Mouse (Mus musculus): Measurements from ENCODE around the gene Gm12216. TPM values are rescaled to one million over a fixed set of nuclear protein-coding genes. Genes with fewer than 3 reads are reported as not detected.
"Not testable (repeated sequence)": the region's sequence is repeated elsewhere in the genome, so short reads cannot be mapped to it uniquely, and the experiment has no call there.

Gm12216 gene
- polyA plus RNA-seq (2015; fragmentation: Nextera tagmentation; extraction: Ambion mirVana) = 0.40 and 0.52 TPM in 2 replicates

DNA sequence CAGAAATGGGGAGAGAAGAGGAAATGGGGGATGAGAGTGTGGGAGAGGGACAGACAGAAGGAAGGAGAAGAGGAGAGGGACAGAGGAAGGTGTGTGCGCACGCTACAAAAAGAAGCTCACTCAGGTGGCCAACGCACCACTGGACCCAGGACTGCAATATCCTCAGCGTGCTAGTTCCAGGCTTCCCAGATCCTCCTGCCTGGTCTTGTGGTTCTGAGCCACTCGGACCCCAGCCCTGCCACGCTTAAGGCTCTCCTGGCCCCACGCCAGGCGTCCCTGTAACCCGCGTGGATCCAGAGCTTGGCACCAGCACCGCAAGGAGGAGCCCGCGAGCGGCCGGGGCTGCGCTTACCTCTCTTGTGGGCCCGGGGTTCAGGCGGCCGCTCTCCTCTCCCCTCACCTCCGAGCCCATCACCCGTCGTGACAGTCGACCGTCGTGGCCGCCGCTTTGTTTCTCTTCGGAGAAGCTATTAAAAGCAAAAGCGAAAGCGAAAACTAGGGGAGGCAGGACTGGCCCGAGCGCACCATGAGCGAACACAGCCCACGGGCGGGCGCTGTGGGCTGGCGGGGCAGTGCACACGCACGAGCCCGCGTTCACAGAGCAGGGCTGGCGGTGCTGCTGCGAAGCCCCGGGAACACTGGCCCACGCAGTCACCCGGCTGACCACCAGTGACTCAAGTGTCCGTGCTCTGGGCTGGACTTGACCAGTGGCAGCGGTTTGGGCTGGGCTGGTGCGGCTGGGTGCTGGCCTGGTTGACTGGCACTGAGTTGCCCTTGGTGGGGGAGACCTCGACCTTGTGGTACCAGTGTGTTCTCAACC is at the start of gene Gm12216:
Gene Gm12216, minus strand, starts transcription at position 496 of the 820 bp plus-strand sequence.
- peak within 1 kb of the TSS; percentile 66 for H3K9ac ChIP-seq (ENCODE audit: low read depth, low read length)
- not testable (repeated sequence) for H3K9me3 ChIP-seq (ENCODE audit: control insufficient read depth, low read length); H3K36me3 ChIP-seq (ENCODE audit: control insufficient read depth, insufficient read depth, low read length); H3K27ac ChIP-seq (ENCODE audit: low read depth, low read length); H3K4me1 ChIP-seq (ENCODE audit: control insufficient read depth, insufficient read depth, low read depth, low read length); H3K27me3 ChIP-seq (replicated peaks; ENCODE audit: control insufficient read depth, insufficient read depth, low read length)
- H3K4me2 ChIP-seq (ENCODE audit: low read length) = peak within 1 kb of the TSS; percentile 67
- WGBS = 17% methylated on average over 35 of the region's 50 CpGs
- peak; percentile 54; the same call in 1 of the 2 replicates for ATAC-seq
- H3K4me3 ChIP-seq (ENCODE audit: low read length) = peak within 1 kb of the TSS; percentile 46

DNA sequence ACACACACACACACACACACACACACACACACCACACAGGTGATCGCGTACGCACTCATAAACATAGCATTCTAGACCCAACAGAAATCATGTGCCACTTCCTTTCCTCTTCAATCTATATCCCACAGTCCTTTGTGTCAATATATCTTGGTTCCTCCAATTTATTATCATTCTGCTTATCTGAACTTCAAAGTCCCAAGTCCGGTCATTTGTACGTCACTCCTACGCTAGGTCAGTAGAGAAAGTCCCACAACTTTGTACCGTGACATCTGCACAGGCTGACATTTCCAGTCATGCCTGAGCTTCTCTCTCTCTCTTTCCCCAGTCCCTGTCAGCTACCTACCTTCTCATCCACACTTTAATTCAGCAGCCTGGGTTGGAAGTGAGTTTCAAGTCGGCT is 49.6 kb upstream of the Gm12216 start:
- WGBS = 92% methylated on average over 8 of the region's 8 CpGs

DNA sequence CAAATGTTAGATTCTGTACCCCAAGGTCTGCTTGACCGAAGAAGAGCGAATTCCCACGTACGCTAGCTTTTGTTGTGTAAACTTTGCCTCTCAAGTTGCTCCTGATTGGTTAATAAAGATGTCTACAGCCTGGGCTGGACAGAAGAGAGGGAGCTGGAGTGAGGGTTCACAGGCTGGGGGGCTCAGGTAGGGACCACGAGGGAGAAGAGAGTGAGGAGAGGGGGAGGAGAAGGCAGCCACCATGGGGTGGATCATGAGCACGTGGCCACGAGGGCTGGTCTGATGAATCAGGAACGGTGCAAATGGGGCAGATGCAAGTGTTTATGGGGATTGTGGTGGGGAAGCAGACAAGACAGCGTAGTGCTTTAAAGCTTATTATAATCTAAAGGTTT is 45.5 kb upstream of the Gm12216 start:
- no peak overlapping the region for H3K27ac ChIP-seq (ENCODE audit: low read depth, low read length)
- ATAC-seq = no peak
- no peak overlapping the region for H3K4me3 ChIP-seq (ENCODE audit: low read length)
- no peaks in the 10 kb centered on the region for H3K9me3 ChIP-seq (ENCODE audit: control insufficient read depth, low read length)
- H3K36me3 ChIP-seq (ENCODE audit: control insufficient read depth, insufficient read depth, low read length) = no peaks in the 10 kb centered on the region
- 84% methylated on average over 9 of the region's 9 CpGs for WGBS
- H3K9ac ChIP-seq (ENCODE audit: low read depth, low read length) = no peak overlapping the region
- no peak overlapping the region for H3K4me2 ChIP-seq (ENCODE audit: low read length)
- H3K4me1 ChIP-seq (ENCODE audit: control insufficient read depth, insufficient read depth, low read depth, low read length) = no peaks in the 10 kb centered on the region
- H3K27me3 ChIP-seq (replicated peaks; ENCODE audit: control insufficient read depth, insufficient read depth, low read length) = no peaks in the 10 kb centered on the region

More for the DNA sequence above, 49.6 kb upstream of the Gm12216 start:
- no peak overlapping the region for H3K27ac ChIP-seq (ENCODE audit: low read depth, low read length)
- no peaks in the 10 kb centered on the region for H3K4me1 ChIP-seq (ENCODE audit: control insufficient read depth, insufficient read depth, low read depth, low read length)
- no peak overlapping the region for H3K4me2 ChIP-seq (ENCODE audit: low read length)
- no peaks in the 10 kb centered on the region for H3K27me3 ChIP-seq (replicated peaks; ENCODE audit: control insufficient read depth, insufficient read depth, low read length)
- ATAC-seq = no peak
- H3K36me3 ChIP-seq (ENCODE audit: control insufficient read depth, insufficient read depth, low read length) = no peaks in the 10 kb centered on the region
- no peak overlapping the region for H3K9ac ChIP-seq (ENCODE audit: low read depth, low read length)
- no peaks in the 10 kb centered on the region for H3K9me3 ChIP-seq (ENCODE audit: control insufficient read depth, low read length)
- H3K4me3 ChIP-seq (ENCODE audit: low read length) = no peak overlapping the region

DNA sequence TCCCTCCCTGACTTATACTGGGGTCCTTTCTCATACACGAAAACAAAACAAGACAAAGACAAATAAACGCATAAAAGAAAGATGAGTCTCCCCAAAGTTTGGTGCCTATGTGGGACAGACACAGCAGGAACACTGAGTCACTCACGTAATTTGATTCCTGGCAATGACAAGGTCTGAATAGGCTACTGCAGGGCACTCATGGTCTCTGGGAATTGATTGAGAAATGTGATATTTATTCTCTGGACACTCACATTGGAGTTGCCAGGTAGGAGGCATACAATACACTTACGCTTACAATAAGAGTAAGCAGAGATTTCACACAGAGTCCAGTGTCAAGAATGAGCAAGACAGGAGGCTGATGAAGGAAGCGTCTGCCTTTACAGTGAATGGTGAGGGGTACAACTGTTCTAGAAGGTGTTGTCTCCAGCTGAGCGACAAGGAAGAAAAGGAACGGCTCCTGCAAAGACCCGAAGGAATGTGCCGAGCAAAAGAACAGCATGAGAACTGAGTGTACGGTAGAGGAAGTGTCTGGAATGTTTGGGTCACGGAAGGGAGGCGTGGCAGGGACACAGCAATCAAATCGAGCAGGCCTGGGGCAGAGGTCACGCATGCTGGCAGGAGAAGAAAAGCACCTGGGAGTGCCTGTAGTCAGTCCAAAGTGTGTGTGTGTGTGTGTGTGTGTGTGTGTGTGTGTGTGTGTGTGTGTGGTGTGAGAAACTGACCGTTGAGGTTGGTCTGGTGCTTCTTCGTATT is 44.9 kb upstream of the Gm12216 start:
- ATAC-seq = no peak

DNA sequence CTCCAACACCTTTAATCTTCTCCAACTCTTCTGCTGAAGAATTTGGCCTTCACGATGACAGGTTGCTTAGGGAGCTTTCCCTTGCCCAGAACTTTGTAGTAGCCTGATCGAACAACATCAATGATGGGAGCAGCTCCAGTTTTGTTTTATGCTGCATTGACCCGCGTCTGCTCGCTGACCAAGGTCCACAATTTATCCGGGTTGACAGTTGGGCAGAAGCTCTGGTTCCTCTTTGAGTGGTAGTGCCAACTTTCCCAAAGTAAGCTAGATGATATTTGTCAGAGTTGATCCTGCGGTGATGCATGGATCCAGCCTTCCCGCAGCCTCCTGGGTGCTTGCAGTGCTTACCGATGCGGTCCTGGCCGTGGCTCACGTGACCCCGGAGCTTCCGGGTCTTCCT is 43.7 kb upstream of the Gm12216 start:
- Histone ChIP-seq H3K36me3 (ENCODE audit: control insufficient read depth, insufficient read depth, low read length) (no peaks in the 10 kb centered on the region), H3K4me3 (ENCODE audit: low read length) (no peak overlapping the region), H3K4me2 (ENCODE audit: low read length) (no peak overlapping the region), H3K27me3 (replicated peaks; ENCODE audit: control insufficient read depth, insufficient read depth, low read length) (no peaks in the 10 kb centered on the region), H3K9me3 (ENCODE audit: control insufficient read depth, low read length) (no peaks in the 10 kb centered on the region), H3K4me1 (ENCODE audit: control insufficient read depth, insufficient read depth, low read depth, low read length) (no peaks in the 10 kb centered on the region), H3K27ac (ENCODE audit: low read depth, low read length) (no peak overlapping the region), H3K9ac (ENCODE audit: low read depth, low read length) (no peak overlapping the region)
- ATAC-seq = no peak
- WGBS = 92% methylated on average over 14 of the region's 14 CpGs

More for the DNA sequence above, 44.9 kb upstream of the Gm12216 start:
- Histone ChIP-seq H3K27me3 (replicated peaks; ENCODE audit: control insufficient read depth, insufficient read depth, low read length) (no peaks in the 10 kb centered on the region), H3K9me3 (ENCODE audit: control insufficient read depth, low read length) (no peaks in the 10 kb centered on the region), H3K36me3 (ENCODE audit: control insufficient read depth, insufficient read depth, low read length) (no peaks in the 10 kb centered on the region), H3K27ac (ENCODE audit: low read depth, low read length) (no peak overlapping the region), H3K4me3 (ENCODE audit: low read length) (no peak overlapping the region), H3K4me2 (ENCODE audit: low read length) (no peak overlapping the region), H3K9ac (ENCODE audit: low read depth, low read length) (no peak overlapping the region), H3K4me1 (ENCODE audit: control insufficient read depth, insufficient read depth, low read depth, low read length) (no peaks in the 10 kb centered on the region)
- WGBS = 44% methylated on average over 16 of the region's 16 CpGs

DNA sequence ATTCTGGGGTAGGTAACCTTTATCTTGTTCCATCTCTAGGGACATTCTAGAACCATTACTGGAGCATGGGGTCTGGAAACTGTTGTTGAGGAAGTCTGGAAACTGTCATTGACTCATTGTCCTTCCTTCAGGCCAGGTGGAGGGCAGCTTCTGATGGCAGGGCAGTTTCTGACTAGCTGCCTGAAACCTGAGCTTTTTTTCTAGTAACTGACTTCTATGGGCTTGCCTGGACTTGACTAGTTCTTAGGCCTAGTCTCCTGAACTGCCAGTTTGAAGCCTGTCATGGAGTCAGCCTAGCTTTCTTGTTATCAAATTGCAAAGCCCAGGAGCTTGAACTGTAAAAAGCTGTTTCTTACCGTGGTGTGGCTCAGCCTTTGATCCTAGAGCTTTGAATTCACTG is 41.9 kb upstream of the Gm12216 start:
- ATAC-seq = no peak
- Histone ChIP-seq H3K9me3 (ENCODE audit: control insufficient read depth, low read length) (no peaks in the 10 kb centered on the region), H3K27ac (ENCODE audit: low read depth, low read length) (no peak overlapping the region), H3K9ac (ENCODE audit: low read depth, low read length) (no peak overlapping the region), H3K36me3 (ENCODE audit: control insufficient read depth, insufficient read depth, low read length) (no peaks in the 10 kb centered on the region), H3K27me3 (replicated peaks; ENCODE audit: control insufficient read depth, insufficient read depth, low read length) (no peaks in the 10 kb centered on the region), H3K4me3 (ENCODE audit: low read length) (no peak overlapping the region), H3K4me2 (ENCODE audit: low read length) (no peak overlapping the region), H3K4me1 (ENCODE audit: control insufficient read depth, insufficient read depth, low read depth, low read length) (no peaks in the 10 kb centered on the region)
- 64% methylated on average over 1 of the region's 1 CpGs for WGBS

DNA sequence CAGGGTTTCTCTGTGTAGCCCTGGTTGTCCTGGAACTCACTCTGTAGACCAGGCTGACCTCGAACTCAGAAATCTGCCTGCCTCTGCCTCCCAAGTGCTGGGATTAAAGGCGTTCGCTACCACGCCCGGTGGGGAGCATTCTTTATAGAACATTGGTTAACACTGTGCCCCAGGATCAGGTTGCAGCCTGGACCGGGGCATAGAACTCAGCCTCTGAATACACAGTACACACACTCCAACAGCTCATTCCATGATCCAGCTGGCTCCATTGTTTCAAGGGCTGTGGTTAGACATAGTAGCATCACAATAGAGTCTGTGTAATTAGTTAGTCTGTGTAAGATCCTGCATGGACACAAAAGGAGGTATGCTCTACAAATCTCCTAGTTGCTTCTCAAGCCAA is 40.9 kb upstream of the Gm12216 start:
- H3K27me3 ChIP-seq (replicated peaks; ENCODE audit: control insufficient read depth, insufficient read depth, low read length) = no peaks in the 10 kb centered on the region
- no peaks in the 10 kb centered on the region for H3K9me3 ChIP-seq (ENCODE audit: control insufficient read depth, low read length)
- H3K9ac ChIP-seq (ENCODE audit: low read depth, low read length) = no peak overlapping the region
- no peak overlapping the region for H3K4me2 ChIP-seq (ENCODE audit: low read length)
- no peaks in the 10 kb centered on the region for H3K4me1 ChIP-seq (ENCODE audit: control insufficient read depth, insufficient read depth, low read depth, low read length)
- no peak for ATAC-seq
- 85% methylated on average over 6 of the region's 6 CpGs for WGBS
- H3K4me3 ChIP-seq (ENCODE audit: low read length) = no peak overlapping the region
- H3K36me3 ChIP-seq (ENCODE audit: control insufficient read depth, insufficient read depth, low read length) = no peaks in the 10 kb centered on the region
- no peak overlapping the region for H3K27ac ChIP-seq (ENCODE audit: low read depth, low read length)

DNA sequence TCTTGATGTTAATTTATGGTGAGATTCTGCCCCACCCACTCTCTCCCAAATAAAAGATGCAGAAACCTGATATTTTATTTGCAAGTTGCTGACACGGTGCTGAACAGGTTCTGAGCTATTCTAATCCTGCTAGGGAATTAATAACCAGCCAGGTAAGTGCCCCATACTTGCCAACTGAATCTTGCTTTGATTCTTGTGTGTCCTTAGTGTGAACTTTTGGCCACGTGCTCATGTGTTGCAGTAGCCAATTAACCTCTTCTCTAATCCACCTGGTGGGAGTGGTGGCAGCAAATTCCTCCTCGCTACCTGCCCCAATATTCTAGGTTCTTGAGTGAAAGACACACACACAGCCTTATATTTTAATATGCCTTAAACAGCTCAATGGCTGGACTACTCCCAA is 39.9 kb upstream of the Gm12216 start:
- Histone ChIP-seq H3K9ac (ENCODE audit: low read depth, low read length) (no peak overlapping the region), H3K4me1 (ENCODE audit: control insufficient read depth, insufficient read depth, low read depth, low read length) (no peaks in the 10 kb centered on the region), H3K27me3 (replicated peaks; ENCODE audit: control insufficient read depth, insufficient read depth, low read length) (no peaks in the 10 kb centered on the region), H3K36me3 (ENCODE audit: control insufficient read depth, insufficient read depth, low read length) (no peaks in the 10 kb centered on the region), H3K9me3 (ENCODE audit: control insufficient read depth, low read length) (no peaks in the 10 kb centered on the region), H3K27ac (ENCODE audit: low read depth, low read length) (no peak overlapping the region), H3K4me2 (ENCODE audit: low read length) (no peak overlapping the region), H3K4me3 (ENCODE audit: low read length) (no peak overlapping the region)
- no peak for ATAC-seq
- 67% methylated on average over 3 of the region's 3 CpGs for WGBS

DNA sequence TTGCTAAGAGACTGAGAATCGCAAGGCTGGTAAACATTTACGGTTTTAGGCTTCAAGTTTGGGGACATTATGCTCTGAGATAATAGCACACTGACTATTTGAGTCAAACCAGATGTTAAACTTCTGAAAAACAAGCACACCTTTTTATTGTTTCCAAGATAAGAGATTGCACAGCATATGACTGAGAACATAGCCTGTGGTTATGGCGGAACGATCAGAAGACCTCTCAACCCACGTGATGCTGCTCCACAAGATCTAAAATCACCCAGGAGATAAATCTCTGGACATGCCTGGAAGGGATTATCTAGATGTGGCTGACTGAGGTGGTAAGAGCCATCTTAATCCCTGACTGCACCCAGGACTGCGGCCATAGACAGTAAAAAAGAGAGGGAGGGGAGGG is 37.9 kb upstream of the Gm12216 start:
- no peaks in the 10 kb centered on the region for H3K36me3 ChIP-seq (ENCODE audit: control insufficient read depth, insufficient read depth, low read length)
- no peaks in the 10 kb centered on the region for H3K9me3 ChIP-seq (ENCODE audit: control insufficient read depth, low read length)
- 83% methylated on average over 6 of the region's 6 CpGs for WGBS
- no peak for ATAC-seq
- H3K27me3 ChIP-seq (replicated peaks; ENCODE audit: control insufficient read depth, insufficient read depth, low read length) = no peaks in the 10 kb centered on the region
- no peak overlapping the region for H3K4me3 ChIP-seq (ENCODE audit: low read length)
- no peak overlapping the region for H3K9ac ChIP-seq (ENCODE audit: low read depth, low read length)
- H3K4me2 ChIP-seq (ENCODE audit: low read length) = no peak overlapping the region
- no peaks in the 10 kb centered on the region for H3K4me1 ChIP-seq (ENCODE audit: control insufficient read depth, insufficient read depth, low read depth, low read length)
- H3K27ac ChIP-seq (ENCODE audit: low read depth, low read length) = no peak overlapping the region

Data from hindbrain, embryonic 16.5 days (tissue).